Mouse (Mus musculus): Measurements from ENCODE around the gene Rdh19. TPM values are rescaled to one million over a fixed set of nuclear protein-coding genes. Genes with fewer than 3 reads are reported as not detected.
A peak's percentile ranks its signal among the peaks of the same experiment; 100 is the strongest.

The Rdh19 gene
- polyA plus RNA-seq, 1 experiment from 2014 or later: 6.8 TPM

GRCm38 (mm10) chr10:127896705-127897104, 47.0 kb downstream of the Rdh19 start:
- WGBS: 69% methylated on average over 5 of the region's 5 CpGs
- Histone ChIP-seq H3K9ac (replicated peaks; ENCODE audit: low read length) (no peak overlapping the region), H3K27ac (ENCODE audit: low read length) (no peak overlapping the region), H3K9me3 (ENCODE audit: low read length) (no peaks in the 10 kb centered on the region), H3K4me1 (ENCODE audit: insufficient read depth, low read length) (peaks cover 6% of the 10 kb centered on the region; the same call in 1 of the 2 replicates), H3K4me3 (ENCODE audit: low read length) (no peak overlapping the region), H3K4me2 (replicated peaks; ENCODE audit: low read depth, low read length) (no peak overlapping the region), H3K36me3 (ENCODE audit: insufficient read depth, low read length) (no peaks in the 10 kb centered on the region), H3K27me3 (ENCODE audit: insufficient read depth, low read length) (no peaks in the 10 kb centered on the region)
- no peak for ATAC-seq (ENCODE audit: low FRiP score, low TSS enrichment)

- Histone ChIP-seq H3K36me3 (ENCODE audit: insufficient read depth, low read length) (no peaks in the 10 kb centered on the region), H3K9me3 (ENCODE audit: low read length) (no peaks in the 10 kb centered on the region), H3K27me3 (ENCODE audit: insufficient read depth, low read length) (no peaks in the 10 kb centered on the region), H3K9ac (replicated peaks; ENCODE audit: low read length) (no peak overlapping the region), H3K4me3 (ENCODE audit: low read length) (no peak overlapping the region), H3K4me2 (replicated peaks; ENCODE audit: low read depth, low read length) (no peak overlapping the region), H3K4me1 (ENCODE audit: insufficient read depth, low read length) (peaks cover 6% of the 10 kb centered on the region; the same call in 1 of the 2 replicates), H3K27ac (ENCODE audit: low read length) (no peak overlapping the region)
- 77% methylated on average over 3 of the region's 3 CpGs for WGBS
- no peak for ATAC-seq (ENCODE audit: low FRiP score, low TSS enrichment)
These were observed 47.8 kb downstream of the Rdh19 start for GRCm38 (mm10) chr10:127897506-127897905.

GRCm38 (mm10) chr10:127898218-127898617, 48.5 kb downstream of the Rdh19 start, which contains the start of gene Sdr9c7:
Gene Sdr9c7, plus strand, starts transcription at chr10:127898518.
- Histone ChIP-seq H3K4me2 (replicated peaks; ENCODE audit: low read depth, low read length) (no peak within 1 kb of the TSS), H3K4me1 (ENCODE audit: insufficient read depth, low read length) (peaks cover 6% of the 10 kb centered on the region; the same call in 1 of the 2 replicates), H3K27ac (ENCODE audit: low read length) (no peak within 1 kb of the TSS), H3K9ac (replicated peaks; ENCODE audit: low read length) (no peak within 1 kb of the TSS), H3K9me3 (ENCODE audit: low read length) (no peaks in the 10 kb centered on the region), H3K4me3 (ENCODE audit: low read length) (no peak within 1 kb of the TSS), H3K27me3 (ENCODE audit: insufficient read depth, low read length) (no peaks in the 10 kb centered on the region), H3K36me3 (ENCODE audit: insufficient read depth, low read length) (no peaks in the 10 kb centered on the region)
- ATAC-seq (ENCODE audit: low FRiP score, low TSS enrichment): no peak
- 74% methylated on average over 2 of the region's 2 CpGs for WGBS

GRCm38 (mm10) chr10:127899783-127900182, 50.1 kb downstream of the Rdh19 start:
- Histone ChIP-seq H3K36me3 (ENCODE audit: insufficient read depth, low read length) (no peaks in the 10 kb centered on the region), H3K4me1 (ENCODE audit: insufficient read depth, low read length) (no peaks in the 10 kb centered on the region), H3K4me3 (ENCODE audit: low read length) (no peak overlapping the region), H3K9me3 (ENCODE audit: low read length) (no peaks in the 10 kb centered on the region), H3K27me3 (ENCODE audit: insufficient read depth, low read length) (no peaks in the 10 kb centered on the region), H3K9ac (replicated peaks; ENCODE audit: low read length) (no peak overlapping the region), H3K4me2 (replicated peaks; ENCODE audit: low read depth, low read length) (no peak overlapping the region), H3K27ac (ENCODE audit: low read length) (no peak overlapping the region)
- 53% methylated on average over 5 of the region's 5 CpGs for WGBS
- ATAC-seq (ENCODE audit: low FRiP score, low TSS enrichment): 0 out of 2 replicates have a peak, but pooled peaks have one; percentile 57

GRCm38 (mm10) chr10:127901751-127902150, 52.0 kb downstream of the Rdh19 start:
- no peaks in the 10 kb centered on the region for H3K36me3 ChIP-seq (ENCODE audit: insufficient read depth, low read length)
- no peaks in the 10 kb centered on the region for H3K27me3 ChIP-seq (ENCODE audit: insufficient read depth, low read length)
- no peaks in the 10 kb centered on the region for H3K9me3 ChIP-seq (ENCODE audit: low read length)
- no peak overlapping the region for H3K4me3 ChIP-seq (ENCODE audit: low read length)
- no peak overlapping the region for H3K9ac ChIP-seq (replicated peaks; ENCODE audit: low read length)
- H3K27ac ChIP-seq (ENCODE audit: low read length): no peak overlapping the region
- no peak for ATAC-seq (ENCODE audit: low FRiP score, low TSS enrichment)
- H3K4me1 ChIP-seq (ENCODE audit: insufficient read depth, low read length): no peaks in the 10 kb centered on the region
- 80% methylated on average over 4 of the region's 4 CpGs for WGBS
- H3K4me2 ChIP-seq (replicated peaks; ENCODE audit: low read depth, low read length): no peak overlapping the region

- Histone ChIP-seq H3K4me2 (replicated peaks; ENCODE audit: low read depth, low read length) (no peak overlapping the region), H3K9me3 (ENCODE audit: low read length) (no peaks in the 10 kb centered on the region), H3K4me1 (ENCODE audit: insufficient read depth, low read length) (no peaks in the 10 kb centered on the region), H3K9ac (replicated peaks; ENCODE audit: low read length) (no peak overlapping the region), H3K27me3 (ENCODE audit: insufficient read depth, low read length) (no peaks in the 10 kb centered on the region), H3K36me3 (ENCODE audit: insufficient read depth, low read length) (no peaks in the 10 kb centered on the region), H3K27ac (ENCODE audit: low read length) (no peak overlapping the region), H3K4me3 (ENCODE audit: low read length) (no peak overlapping the region)
- no peak for ATAC-seq (ENCODE audit: low FRiP score, low TSS enrichment)
- WGBS: 50% methylated on average over 1 of the region's 1 CpGs
These were observed 53.4 kb downstream of the Rdh19 start for GRCm38 (mm10) chr10:127903116-127903515.

GRCm38 (mm10) chr10:127904718-127905446, 55.2 kb downstream of the Rdh19 start:
- no peak overlapping the region for H3K4me2 ChIP-seq (replicated peaks; ENCODE audit: low read depth, low read length)
- no peak overlapping the region for H3K9ac ChIP-seq (replicated peaks; ENCODE audit: low read length)
- H3K9me3 ChIP-seq (ENCODE audit: low read length): no peaks in the 10 kb centered on the region
- no peaks in the 10 kb centered on the region for H3K36me3 ChIP-seq (ENCODE audit: insufficient read depth, low read length)
- H3K4me3 ChIP-seq (ENCODE audit: low read length): no peak overlapping the region
- no peaks in the 10 kb centered on the region for H3K27me3 ChIP-seq (ENCODE audit: insufficient read depth, low read length)
- peak; percentile 54; the same call in 1 of the 2 replicates for ATAC-seq (ENCODE audit: low FRiP score, low TSS enrichment)
- WGBS: 68% methylated on average over 7 of the region's 7 CpGs
- H3K4me1 ChIP-seq (ENCODE audit: insufficient read depth, low read length): no peaks in the 10 kb centered on the region
- H3K27ac ChIP-seq (ENCODE audit: low read length): no peak overlapping the region

- 79% methylated on average over 2 of the region's 2 CpGs for WGBS
- ATAC-seq (ENCODE audit: low FRiP score, low TSS enrichment): no peak
- Histone ChIP-seq H3K4me1 (ENCODE audit: insufficient read depth, low read length) (no peaks in the 10 kb centered on the region), H3K9me3 (ENCODE audit: low read length) (no peaks in the 10 kb centered on the region), H3K4me2 (replicated peaks; ENCODE audit: low read depth, low read length) (no peak overlapping the region), H3K27ac (ENCODE audit: low read length) (no peak overlapping the region), H3K4me3 (ENCODE audit: low read length) (no peak overlapping the region), H3K27me3 (ENCODE audit: insufficient read depth, low read length) (no peaks in the 10 kb centered on the region), H3K9ac (replicated peaks; ENCODE audit: low read length) (no peak overlapping the region), H3K36me3 (ENCODE audit: insufficient read depth, low read length) (no peaks in the 10 kb centered on the region)
These were observed 56.4 kb downstream of the Rdh19 start for GRCm38 (mm10) chr10:127906138-127906537.

- H3K4me1 ChIP-seq (ENCODE audit: insufficient read depth, low read length): no peaks in the 10 kb centered on the region
- no peak overlapping the region for H3K27ac ChIP-seq (ENCODE audit: low read length)
- no peaks in the 10 kb centered on the region for H3K36me3 ChIP-seq (ENCODE audit: insufficient read depth, low read length)
- H3K27me3 ChIP-seq (ENCODE audit: insufficient read depth, low read length): no peaks in the 10 kb centered on the region
- no peaks in the 10 kb centered on the region for H3K9me3 ChIP-seq (ENCODE audit: low read length)
- no peak for ATAC-seq (ENCODE audit: low FRiP score, low TSS enrichment)
- no peak overlapping the region for H3K4me2 ChIP-seq (replicated peaks; ENCODE audit: low read depth, low read length)
- H3K9ac ChIP-seq (replicated peaks; ENCODE audit: low read length): no peak overlapping the region
- H3K4me3 ChIP-seq (ENCODE audit: low read length): no peak overlapping the region
These were observed 57.7 kb downstream of the Rdh19 start for GRCm38 (mm10) chr10:127907386-127907951.

All from kidney, embryonic 16.5 days (tissue).